Comparison of ENCODE assay signal across 13 mouse cellular contexts in genomic region chr17:56020400-56021084, GRCm38 (mm10). TPM values are rescaled to one million over a fixed set of nuclear protein-coding genes. Genes with fewer than 3 reads are reported as not detected.
DNase-seq lines count a peak whose midpoint lies in the region; ATAC-seq and TF ChIP-seq lines count a peak whose summit lies in the region.
"Had no signal": no experiment of that assay in that cellular context is flagged by ENCODE, and none has a peak within 500 bp of the region (broad histone marks: within the 10 kb centered on the region; RNA-seq: fewer than 3 reads in every experiment).

No protein-coding gene starts in this region.

- no peak for TF ChIP-seq POLR2A in cerebellum, adult 2 months (IDR thresholded peaks at IDR 0.05; ENCODE audit: borderline replicate concordance, insufficient read depth, low read length)

- H3K4me2 ChIP-seq in heart, embryonic 13.5 days = no peak overlapping the region
- H3K4me2 ChIP-seq in neural tube, embryonic 14.5 days (ENCODE audit: low read depth, low read length) = no peak overlapping the region
- H3K4me2 ChIP-seq: liver, embryonic 15.5 days had no signal

- WGBS in cerebellum, adult 2 months = 89% methylated on average over 6 of the region's 6 CpGs
- WGBS in heart, embryonic 13.5 days = 83% methylated on average over 6 of the region's 6 CpGs
- 90% methylated on average over 6 of the region's 6 CpGs for WGBS in neural tube, embryonic 14.5 days

- peak overlapping the region; percentile 2; the same call in 1 of the 2 replicates for H3K9ac ChIP-seq in heart, embryonic 13.5 days
- no peak overlapping the region for H3K9ac ChIP-seq in neural tube, embryonic 14.5 days (replicated peaks; ENCODE audit: low read depth, low read length)
- H3K9ac ChIP-seq: liver, embryonic 15.5 days had no signal

- H3K9me3 ChIP-seq in heart, embryonic 13.5 days = no peaks in the 10 kb centered on the region
- H3K9me3 ChIP-seq in neural tube, embryonic 14.5 days (ENCODE audit: control insufficient read depth, low read length) = no peaks in the 10 kb centered on the region
- H3K9me3 ChIP-seq: liver, embryonic 15.5 days had no signal

- no peak overlapping the region for H3K4me3 ChIP-seq in cerebellum, adult 2 months (replicated peaks; ENCODE audit: insufficient read depth, low read depth, low read length)
- no peak overlapping the region for H3K4me3 ChIP-seq in heart, embryonic 13.5 days
- no peak overlapping the region for H3K4me3 ChIP-seq in neural tube, embryonic 14.5 days (ENCODE audit: low read depth, low read length)
- H3K4me3 ChIP-seq: liver, embryonic 15.5 days had no signal

- no peak for TF ChIP-seq CTCF in cerebellum, adult 2 months (IDR thresholded peaks at IDR 0.05; ENCODE audit: borderline replicate concordance, insufficient read depth, low read depth, low read length)

- DNase-seq in cerebellum, adult 2 months = peak; percentile 42 to 54
- DNase-seq in cerebellum, adult 11 months = no peak
- no peak for DNase-seq in heart, adult 8-10 months (ENCODE audit: low spot score)
- DNase-seq in right cerebral cortex, postnatal 25 days = peak; percentile 5
- no peak for DNase-seq in right cerebral cortex, postnatal 4 days
- DNase-seq in left cerebral cortex, adult 8-10 months (ENCODE audit: low spot score in 2 of 2) = no peak
- DNase-seq: adrenal gland, postnatal 36 days; heart, postnatal 10 days; kidney, adult 18-20 months had no signal

- peaks cover 66% of the 10 kb centered on the region for H3K36me3 ChIP-seq in heart, embryonic 13.5 days
- peaks cover 40% of the 10 kb centered on the region for H3K36me3 ChIP-seq in neural tube, embryonic 14.5 days (ENCODE audit: control insufficient read depth, insufficient read depth, low read length)

- peaks cover 81% of the 10 kb centered on the region for H3K4me1 ChIP-seq in cerebellum, adult 2 months (ENCODE audit: control insufficient read depth, insufficient read depth, low read length)
- peaks cover 48% of the 10 kb centered on the region for H3K4me1 ChIP-seq in heart, embryonic 13.5 days
- H3K4me1 ChIP-seq in neural tube, embryonic 14.5 days (ENCODE audit: control insufficient read depth, insufficient read depth, low read length) = peaks cover 6% of the 10 kb centered on the region; the same call in 1 of the 2 replicates

- no peaks in the 10 kb centered on the region for H3K27me3 ChIP-seq in cerebellum, adult 2 months (ENCODE audit: control insufficient read depth, insufficient read depth, low read length)
- H3K27me3 ChIP-seq in heart, embryonic 13.5 days (replicated peaks) = no peaks in the 10 kb centered on the region
- no peaks in the 10 kb centered on the region for H3K27me3 ChIP-seq in neural tube, embryonic 14.5 days (ENCODE audit: control insufficient read depth, insufficient read depth, low read length)
- H3K27me3 ChIP-seq: liver, embryonic 15.5 days had no signal

- H3K27ac ChIP-seq in cerebellum, adult 2 months (ENCODE audit: insufficient read depth, low read length) = peak overlapping the region; percentile 72; the same call in 1 of the 2 replicates
- no peak overlapping the region for H3K27ac ChIP-seq in heart, embryonic 13.5 days (replicated peaks)
- peak overlapping the region; percentile 16; the same call in 1 of the 2 replicates for H3K27ac ChIP-seq in neural tube, embryonic 14.5 days (ENCODE audit: low read depth, low read length)
- H3K27ac ChIP-seq: liver, embryonic 15.5 days had no signal

- no peak for ATAC-seq in heart, embryonic 13.5 days (ENCODE audit: extremely low read depth, insufficient number of reproducible peaks, low FRiP score, low TSS enrichment)
- ATAC-seq in neural tube, embryonic 14.5 days (ENCODE audit: low read depth) = no peak

RNA-seq across cellular contexts. Expression of gene Mpnd, which starts 15.0 kb away (rescaled TPM):
- 183 and 193 TPM in 2 replicates for polyA plus RNA-seq in cerebellum, adult 2 months (2012; rRNA removed)
- 62.1 and 68.1 TPM in 2 replicates for polyA plus RNA-seq in heart, embryonic 13.5 days (2015; fragmentation: Nextera tagmentation; extraction: Ambion mirVana)
- 10 to 100 TPM; 78.9 to 90.4 (median 87.1) TPM for total RNA-seq in heart, adult 8-10 months (2022)
- polyA plus RNA-seq in neural tube, embryonic 14.5 days (2014; fragmentation: Nextera tagmentation; extraction: Ambion mirVana) = 150 and 158 TPM in 2 replicates
- total RNA-seq in left cerebral cortex, adult 8-10 months (2022) = 100 to 1,000 TPM; 107 to 123 (median 117) TPM

RNA-seq across cellular contexts. Expression of gene Stap2, which starts 15.2 kb away (rescaled TPM):
- 51.8 and 64.1 TPM in 2 replicates for polyA plus RNA-seq in cerebellum, adult 2 months (2012; rRNA removed)
- 11.9 and 14.6 TPM in 2 replicates for polyA plus RNA-seq in heart, embryonic 13.5 days (2015; fragmentation: Nextera tagmentation; extraction: Ambion mirVana)
- 10 to 100 TPM; 11.8 to 17.5 (median 14.4) TPM for total RNA-seq in heart, adult 8-10 months (2022)
- 5.2 and 6.8 TPM in 2 replicates for polyA plus RNA-seq in neural tube, embryonic 14.5 days (2014; fragmentation: Nextera tagmentation; extraction: Ambion mirVana)
- 1 to 10 TPM; 1.7 to 2.4 (median 2.1) TPM for total RNA-seq in left cerebral cortex, adult 8-10 months (2022)
- total RNA-seq: megakaryocyte-erythroid progenitor cell, adult 5-6 weeks had no signal

RNA-seq across cellular contexts. Expression of gene Sh3gl1, which starts 15.9 kb away (rescaled TPM):
- polyA plus RNA-seq in cerebellum, adult 2 months (2012; rRNA removed) = 69.5 and 82.5 TPM in 2 replicates
- 85.0 and 87.6 TPM in 2 replicates for polyA plus RNA-seq in heart, embryonic 13.5 days (2015; fragmentation: Nextera tagmentation; extraction: Ambion mirVana)
- total RNA-seq in heart, adult 8-10 months (2022) = 10 to 100 TPM; 12.3 to 14.4 (median 13.3) TPM
- 87.5 and 94.9 TPM in 2 replicates for polyA plus RNA-seq in neural tube, embryonic 14.5 days (2014; fragmentation: Nextera tagmentation; extraction: Ambion mirVana)
- total RNA-seq in left cerebral cortex, adult 8-10 months (2022) = 10 to 100 TPM; 31.2 to 36.7 (median 34.0) TPM

RNA-seq across cellular contexts. Expression of gene Chaf1a, which starts 19.7 kb away (rescaled TPM):
- polyA plus RNA-seq in cerebellum, adult 2 months (2012; rRNA removed) = 2.9 and 3.3 TPM in 2 replicates
- 14.1 and 14.2 TPM in 2 replicates for polyA plus RNA-seq in heart, embryonic 13.5 days (2015; fragmentation: Nextera tagmentation; extraction: Ambion mirVana)
- 1 to 10 TPM in 3 of 4 experiments, under 1 TPM in 1; 0.84 to 1.9 (median 1.4) TPM for total RNA-seq in heart, adult 8-10 months (2022)
- polyA plus RNA-seq in neural tube, embryonic 14.5 days (2014; fragmentation: Nextera tagmentation; extraction: Ambion mirVana) = 2.3 and 3.2 TPM in 2 replicates
- total RNA-seq in left cerebral cortex, adult 8-10 months (2022) = 1 to 10 TPM; 2.6 to 3.5 (median 3.1) TPM

RNA-seq across cellular contexts. Expression of gene Fsd1, which starts 34.2 kb away (rescaled TPM):
- polyA plus RNA-seq in cerebellum, adult 2 months (2012; rRNA removed) = 88.0 and 91.3 TPM in 2 replicates
- polyA plus RNA-seq in heart, embryonic 13.5 days (2015; fragmentation: Nextera tagmentation; extraction: Ambion mirVana) = 4.5 and 5.0 TPM in 2 replicates
- total RNA-seq in heart, adult 8-10 months (2022) = 1 to 10 TPM in 1 of 4 experiments, under 1 TPM in 1, not detected in 2; 0.52 to 1.6 TPM
- polyA plus RNA-seq in neural tube, embryonic 14.5 days (2014; fragmentation: Nextera tagmentation; extraction: Ambion mirVana) = 155 and 188 TPM in 2 replicates
- 10 to 100 TPM; 73.6 to 91.7 (median 81.2) TPM for total RNA-seq in left cerebral cortex, adult 8-10 months (2022)
- total RNA-seq: megakaryocyte-erythroid progenitor cell, adult 5-6 weeks had no signal

Comparison
In these comparisons a context has a peak if more than half of its experiments do, and no peak if none do; other contexts are left out.
1. DNase-seq: peak in cerebellum, adult 2 months (2 of 2) and right cerebral cortex, postnatal 25 days (single experiment); none in cerebellum, adult 11 months (single experiment), heart, adult 8-10 months (single experiment), right cerebral cortex, postnatal 4 days (single experiment) and left cerebral cortex, adult 8-10 months (0 of 2).